Mouse (Mus musculus) layer of hippocampus, postnatal 25 days (tissue): ENCODE data around the gene Eya3. TPM values are rescaled to one million over a fixed set of nuclear protein-coding genes. Genes with fewer than 3 reads are reported as not detected.
"Not testable (repeated sequence)": the region's sequence is repeated elsewhere in the genome, so short reads cannot be mapped to it uniquely, and the experiment has no call there.

Source experiments
- DNase-seq, 2 experiments: peaks; one replicate each; pipeline ENCODE4 v3.0.0; 2022; ENCODE audit warnings: mixed read lengths in 2 of 2, low spot score in 1 of 2; ENCODE audit errors: extremely low spot score in 1 of 2
- total RNA-seq, 2 experiments: library from RNA; stranded (reverse); gene quantifications; 2 replicates each; pipeline ENCODE4 v1.2.3; 2021

The Eya3 gene
- total RNA-seq, 2 experiments from 2014 or later, result 23.6 to 25.4 TPM

DNA sequence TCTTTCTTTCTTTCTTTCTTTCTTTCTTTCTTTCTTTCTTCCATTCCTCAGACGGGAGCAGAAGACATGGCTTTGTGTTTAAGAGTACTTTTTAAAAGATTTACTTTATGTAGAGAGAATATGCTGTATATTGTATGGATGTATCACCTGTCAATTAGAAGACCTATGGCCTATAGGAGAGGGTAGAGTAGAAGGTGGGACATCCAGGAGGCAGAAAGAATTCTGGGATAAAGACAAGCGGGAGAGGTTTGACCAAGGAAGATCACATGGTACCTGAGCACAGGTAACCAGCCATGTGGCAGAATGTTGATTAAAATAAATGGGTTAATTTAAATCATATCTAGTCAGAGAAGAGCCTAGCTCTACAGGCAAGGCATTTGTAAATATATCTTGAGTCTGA lies 96.0 kb downstream of the Eya3 start:
- DNase-seq, result no peak

DNA sequence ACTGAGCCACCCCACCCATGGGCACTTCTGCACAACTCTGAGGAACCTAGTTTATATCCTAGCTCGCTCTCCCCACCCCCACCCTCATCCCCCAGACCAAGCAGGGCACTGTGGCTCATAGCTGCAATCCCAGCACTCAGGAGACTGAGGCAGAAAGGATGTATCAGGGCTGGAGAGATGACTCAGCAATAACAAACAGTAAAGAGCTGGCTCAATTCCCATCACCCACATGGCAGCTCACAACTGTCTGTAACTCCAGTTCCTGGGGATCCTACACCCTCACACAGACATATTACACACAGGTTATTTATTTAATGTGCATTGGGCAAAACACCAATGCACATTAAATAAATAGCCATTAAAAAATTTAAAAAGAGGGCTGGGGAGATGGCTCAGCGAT lies 96.6 kb downstream of the Eya3 start:
- DNase-seq, result no peak

DNA sequence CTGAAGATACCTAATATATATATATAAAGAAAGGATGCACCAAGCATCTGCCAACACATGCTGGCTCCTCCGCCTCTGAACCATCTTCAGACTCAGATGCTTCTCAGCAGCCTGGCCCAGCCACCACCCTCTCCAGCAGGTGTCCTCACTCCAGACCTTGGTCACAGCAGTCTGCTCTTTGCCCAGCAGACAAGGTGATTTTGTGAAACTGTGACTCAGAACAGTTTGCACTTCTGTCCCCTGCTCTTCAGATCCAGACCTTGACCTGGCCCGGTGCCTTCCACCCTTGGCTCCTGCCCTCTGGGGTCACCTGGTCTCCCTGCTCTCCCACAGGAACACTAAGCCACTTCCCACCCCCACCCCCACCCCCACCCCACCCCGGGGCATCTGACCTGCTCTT lies 97.1 kb downstream of the Eya3 start:
- no peak for DNase-seq

DNA sequence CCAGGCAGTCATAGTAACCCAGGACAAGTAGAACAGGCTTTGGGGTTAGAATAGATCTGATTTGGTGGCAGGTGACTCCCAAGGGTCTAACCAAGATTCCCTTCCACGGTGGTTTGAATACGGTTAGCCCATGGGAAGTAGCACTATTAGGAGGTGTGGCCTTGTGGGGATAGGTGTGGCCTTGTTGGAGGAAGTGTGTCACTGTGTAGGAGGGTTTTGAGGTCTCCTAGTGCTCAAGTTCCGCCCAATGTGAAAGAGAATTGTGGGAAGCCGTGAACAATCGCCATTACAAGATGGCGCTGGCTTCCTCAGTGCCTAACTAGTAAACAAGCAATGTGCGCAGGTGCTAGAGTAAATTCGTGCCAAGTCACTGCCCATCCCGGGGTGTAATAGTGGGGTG lies 98.4 kb downstream of the Eya3 start:
- DNase-seq, result not testable (repeated sequence)

DNA sequence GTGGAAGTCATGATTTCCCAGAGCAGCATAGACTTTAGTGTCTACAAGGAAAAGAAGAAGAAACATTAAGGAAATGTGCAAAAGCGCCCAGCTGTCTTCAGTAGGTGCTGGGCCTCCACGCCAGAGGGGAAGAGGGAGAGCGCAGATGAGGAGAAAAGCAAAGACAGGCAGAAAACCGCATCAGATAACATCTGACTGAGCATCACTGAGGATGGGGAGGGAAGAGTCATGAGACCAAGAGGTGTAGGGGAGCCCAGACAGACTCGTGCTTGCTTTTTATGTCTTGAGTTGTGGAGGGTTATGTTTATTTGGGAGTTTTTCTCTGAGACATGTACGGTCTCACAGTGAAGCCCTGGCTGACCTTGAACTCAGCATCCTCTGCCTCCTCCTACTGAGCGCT lies 102.7 kb downstream of the Eya3 start:
- no peak for DNase-seq

DNA sequence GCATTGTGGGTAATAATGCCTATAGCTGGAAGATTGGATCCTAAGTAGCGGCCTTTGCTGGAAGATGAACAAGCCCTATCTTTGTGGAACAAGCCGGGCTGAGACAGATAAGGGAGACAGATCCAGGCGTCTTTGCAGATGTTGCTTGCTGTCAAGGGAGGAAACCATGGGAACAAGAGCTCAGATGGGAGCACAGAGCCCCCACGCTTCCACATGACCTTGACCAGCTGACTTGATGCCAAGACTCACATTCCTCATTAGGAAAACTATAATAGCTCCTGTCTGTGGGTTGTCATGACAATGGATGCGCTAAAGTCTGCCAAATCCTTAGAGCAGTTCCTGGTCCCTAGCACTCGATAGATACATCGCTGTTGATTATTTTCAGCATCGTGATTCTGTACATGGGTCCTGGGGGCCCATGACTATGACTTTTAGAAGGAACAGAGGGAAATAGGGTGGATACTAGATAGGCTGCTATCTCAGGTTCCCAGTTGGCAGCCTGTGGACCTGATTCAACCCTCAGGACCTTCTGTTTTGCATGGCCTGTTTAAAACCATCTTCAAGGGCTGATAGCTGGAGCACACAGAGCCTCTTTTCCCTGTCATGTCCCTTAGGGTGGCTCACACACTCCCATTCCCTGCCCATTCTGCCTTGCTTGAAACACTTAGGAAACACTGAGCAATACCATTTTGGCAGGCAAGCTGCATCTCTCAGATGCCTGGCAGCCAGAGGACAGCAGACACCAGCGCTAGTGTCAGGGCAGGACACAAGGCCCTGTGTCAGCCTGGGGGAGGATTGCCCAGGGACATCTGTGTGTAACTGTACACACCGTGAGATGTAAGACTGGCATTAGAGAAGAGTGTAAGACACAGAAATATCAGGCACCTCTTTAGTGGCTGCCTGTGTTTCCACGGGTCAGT lies 105.5 kb downstream of the Eya3 start:
- peak; percentile 27 to 29 for DNase-seq

DNA sequence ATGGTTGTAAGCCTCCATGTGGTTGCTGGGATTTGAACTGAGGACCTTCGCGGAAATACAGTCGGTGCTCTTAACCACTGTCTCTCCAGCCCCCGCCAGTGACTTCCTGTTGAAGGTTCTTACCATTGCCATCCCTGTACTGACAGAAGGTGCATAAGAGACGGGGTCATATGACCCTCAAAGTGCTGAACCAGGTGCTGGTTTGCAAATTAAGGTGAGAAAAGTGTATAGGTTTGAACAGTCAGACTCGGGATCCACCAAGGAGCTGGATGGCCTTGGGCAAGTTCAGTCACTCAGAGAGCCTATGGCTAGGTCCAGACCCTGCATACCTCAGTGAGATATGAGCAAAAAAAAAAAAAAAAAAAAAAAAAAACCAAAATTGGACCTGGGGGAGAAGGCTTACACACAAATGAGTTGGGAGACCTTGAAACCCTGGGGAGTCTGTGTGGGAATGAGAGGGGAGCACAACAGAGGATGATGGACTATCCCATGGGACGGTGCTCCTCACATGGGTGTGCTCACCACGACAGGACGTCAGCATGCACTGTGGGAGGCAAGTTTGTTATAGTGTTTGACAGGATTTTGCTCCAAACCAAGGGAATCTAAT lies 108.2 kb downstream of the Eya3 start:
- no peak for DNase-seq

DNA sequence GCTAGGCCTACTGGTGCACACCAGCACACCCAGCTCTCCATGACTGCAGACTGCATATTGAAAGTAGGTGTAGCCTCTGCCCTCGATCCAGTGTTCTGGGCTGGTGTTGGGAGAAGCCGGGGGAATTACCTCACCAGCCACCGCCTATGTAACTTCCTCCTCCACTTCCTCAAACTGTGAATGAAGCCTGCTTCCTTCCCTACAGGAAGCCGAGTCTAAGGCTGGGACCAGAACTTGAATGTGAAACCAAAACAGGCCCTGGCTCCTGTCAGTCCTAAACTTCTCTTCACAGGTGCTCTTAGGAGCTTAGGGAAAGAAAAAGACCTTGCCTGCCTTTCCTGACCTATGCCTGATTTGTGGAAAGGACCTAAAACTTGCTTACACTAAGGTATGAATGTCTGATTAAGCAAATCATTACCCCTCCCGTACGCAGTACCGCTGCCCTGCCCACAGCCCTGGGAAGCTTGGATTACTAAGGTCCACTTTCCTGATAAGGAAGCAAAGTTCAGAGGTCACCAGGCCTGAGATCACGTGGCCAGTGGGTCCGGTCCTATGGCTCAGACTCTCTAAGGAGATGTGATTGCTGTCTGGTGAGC lies 109.0 kb downstream of the Eya3 start:
- DNase-seq, result no peak

DNA sequence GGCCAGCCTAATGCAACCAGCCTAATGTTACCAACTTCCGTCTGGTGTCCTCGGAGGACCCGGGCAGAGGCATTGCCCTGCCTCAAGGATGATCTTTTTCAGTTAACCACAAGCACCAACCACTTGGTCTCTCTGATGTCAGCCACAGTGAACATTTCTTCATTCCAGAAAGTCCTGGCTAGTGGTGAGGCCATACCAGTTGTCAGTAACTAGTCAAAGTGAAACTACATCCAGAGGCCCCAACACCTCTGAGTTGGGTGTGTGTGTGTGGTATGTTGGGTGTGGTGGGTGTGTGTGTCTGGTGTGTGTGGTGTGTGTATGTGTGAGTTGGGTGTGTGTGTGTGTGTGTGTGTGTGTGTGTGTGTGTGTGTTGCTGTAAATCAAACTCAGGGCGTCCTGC lies 110.0 kb downstream of the Eya3 start:
- DNase-seq, result no peak

DNA sequence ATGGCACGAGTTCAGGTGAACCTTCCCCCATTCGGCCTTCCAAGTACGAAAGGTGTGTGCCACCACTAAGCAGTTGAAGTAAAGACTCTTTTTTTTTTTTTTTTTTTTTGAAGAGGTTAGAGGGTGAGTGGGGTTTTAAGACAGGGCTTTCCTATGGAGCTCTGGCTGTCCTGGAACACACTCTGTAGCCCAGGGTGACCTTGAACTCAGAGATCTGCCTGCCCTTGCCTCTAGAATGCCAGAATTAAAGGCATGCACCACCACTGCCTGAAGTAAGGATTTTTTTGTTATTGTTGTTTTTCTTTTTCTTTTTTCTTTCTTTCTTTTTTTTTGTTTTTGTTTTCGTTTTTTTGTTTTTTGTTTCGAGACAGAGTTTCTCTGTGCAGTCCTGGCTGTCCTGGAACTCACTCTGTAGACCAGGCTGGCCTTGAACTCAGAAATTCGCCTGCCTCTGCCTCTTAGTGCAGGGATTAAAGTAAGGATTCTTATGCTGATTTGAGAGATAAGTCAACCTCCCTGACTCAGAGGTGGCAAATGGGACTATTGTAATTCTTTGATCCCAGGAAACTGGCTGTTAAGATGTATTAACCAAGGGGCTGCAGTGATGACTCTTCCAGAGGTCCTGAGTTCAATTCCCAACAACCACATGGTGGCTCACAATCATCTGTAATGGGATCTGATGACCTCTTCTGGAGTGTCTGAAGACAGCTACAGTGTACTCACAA lies 110.6 kb downstream of the Eya3 start:
- DNase-seq, result no peak

DNA sequence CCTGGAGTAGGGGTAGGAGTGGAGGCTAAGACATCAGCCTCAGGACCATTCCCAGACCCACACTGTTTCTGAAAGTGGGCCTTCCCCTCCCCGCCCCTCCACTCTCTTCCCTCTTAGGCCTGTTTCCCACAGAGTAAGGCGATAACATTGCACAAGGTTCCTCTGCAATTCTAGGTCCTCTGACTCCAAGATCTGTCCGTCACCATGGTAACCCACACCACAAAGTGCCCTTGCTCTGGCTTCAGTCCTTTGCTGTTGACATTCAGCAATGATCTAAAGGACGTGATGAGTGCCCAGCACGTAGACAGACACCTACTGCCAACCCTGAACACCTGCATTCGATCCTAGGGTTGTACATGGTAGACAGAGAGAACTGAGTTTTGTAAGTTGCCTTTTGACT lies 114.2 kb downstream of the Eya3 start:
- no peak for DNase-seq

DNA sequence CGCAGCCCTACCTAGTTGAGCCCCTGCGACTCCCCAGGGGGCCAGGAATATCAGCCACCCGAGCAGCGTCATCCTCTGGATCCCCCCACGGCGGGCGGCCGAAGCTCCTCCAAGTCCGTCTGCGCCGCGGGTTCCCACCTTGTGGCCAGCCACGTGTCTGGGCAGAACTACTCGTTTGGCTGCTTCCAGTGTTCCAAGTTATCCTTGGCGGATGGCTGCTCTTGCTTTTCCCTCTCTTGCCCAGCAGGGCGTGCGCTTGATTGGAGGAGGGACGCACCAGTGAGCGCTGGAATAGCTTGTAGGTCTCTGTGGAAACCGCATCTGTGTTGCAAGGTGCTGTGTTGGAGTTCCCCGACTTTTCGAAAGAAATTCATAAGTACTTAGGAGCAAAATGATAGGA lies 118.2 kb downstream of the Eya3 start, which contains the start of gene Smpdl3b:
TSS of gene Smpdl3b (minus strand) at position 279 of the 400 bp plus-strand sequence.
- DNase-seq, result peak; percentile 49 to 58

DNA sequence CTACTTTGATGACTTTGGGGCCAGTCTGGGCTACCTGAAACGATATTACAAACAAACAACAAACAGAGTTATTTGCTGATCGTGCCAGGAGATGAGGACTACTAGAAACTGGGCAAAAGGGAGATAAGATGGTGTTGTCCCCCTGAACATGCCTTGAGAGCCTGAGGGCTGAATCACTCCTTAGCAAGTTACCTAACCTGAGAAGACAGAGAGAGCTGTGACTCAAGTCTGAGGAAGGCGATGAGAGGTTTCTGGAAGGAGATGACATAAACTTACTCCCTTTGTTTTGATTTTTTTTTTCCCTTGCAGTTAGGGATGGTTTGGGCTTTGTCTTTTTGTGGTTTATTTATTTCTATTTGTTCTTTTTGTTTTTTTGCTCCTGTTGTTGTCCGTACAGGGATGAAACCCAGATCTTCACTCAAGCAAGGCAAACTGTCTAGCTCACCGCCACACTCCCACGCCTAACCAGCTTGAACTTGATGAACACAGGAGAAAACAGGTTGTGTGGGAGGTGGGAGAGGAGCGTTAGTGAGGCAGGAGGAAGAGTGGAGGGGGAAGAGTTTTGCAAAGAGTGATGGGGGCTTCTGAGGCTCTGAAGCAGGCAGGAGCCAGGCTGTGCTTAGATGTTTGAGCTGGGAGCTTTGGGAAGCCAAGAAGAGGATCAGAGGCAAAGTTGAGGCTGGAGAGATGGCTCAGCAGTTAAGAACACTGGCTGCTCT lies 119.0 kb downstream of the Eya3 start:
- DNase-seq, result no peak

DNA sequence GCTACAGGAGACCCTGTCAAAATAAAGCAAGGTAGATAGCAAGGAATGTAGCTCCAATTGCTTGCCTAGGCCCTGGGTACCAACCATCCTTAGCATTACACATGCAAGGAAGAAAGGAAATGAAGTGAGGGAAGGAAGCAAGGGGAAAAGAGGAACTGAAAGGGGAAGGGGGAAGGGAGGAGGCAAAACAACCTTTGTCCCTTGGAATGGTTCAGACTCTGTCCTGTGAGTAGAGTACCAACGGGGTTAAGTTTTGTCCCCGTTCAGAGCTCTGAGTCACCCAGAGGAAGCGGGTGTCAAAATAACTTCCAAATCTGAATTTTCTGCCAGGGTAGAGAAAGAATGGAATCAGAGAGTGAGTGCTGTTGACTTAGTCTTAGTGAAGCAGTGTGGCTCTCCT lies 121.5 kb downstream of the Eya3 start:
- no peak for DNase-seq

DNA sequence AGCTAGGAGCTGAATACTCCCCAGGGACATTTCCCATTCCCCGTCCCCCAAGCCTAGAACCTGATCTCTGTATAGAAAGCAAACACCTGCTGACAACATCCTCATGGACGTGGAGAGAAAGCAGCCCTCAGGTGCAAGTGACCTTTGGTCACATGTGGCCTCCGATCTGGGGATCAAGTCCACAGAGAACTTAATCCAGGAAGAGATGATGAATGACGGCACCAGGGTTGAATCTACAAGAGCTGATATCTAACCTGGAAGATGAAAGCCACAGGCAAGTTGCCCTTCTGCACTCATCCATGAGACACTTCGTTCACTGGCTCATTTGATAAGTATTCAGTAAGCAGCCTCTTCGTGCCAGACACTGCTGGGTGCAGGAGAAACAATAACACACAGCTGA lies 123.8 kb downstream of the Eya3 start:
- DNase-seq, result no peak

DNA sequence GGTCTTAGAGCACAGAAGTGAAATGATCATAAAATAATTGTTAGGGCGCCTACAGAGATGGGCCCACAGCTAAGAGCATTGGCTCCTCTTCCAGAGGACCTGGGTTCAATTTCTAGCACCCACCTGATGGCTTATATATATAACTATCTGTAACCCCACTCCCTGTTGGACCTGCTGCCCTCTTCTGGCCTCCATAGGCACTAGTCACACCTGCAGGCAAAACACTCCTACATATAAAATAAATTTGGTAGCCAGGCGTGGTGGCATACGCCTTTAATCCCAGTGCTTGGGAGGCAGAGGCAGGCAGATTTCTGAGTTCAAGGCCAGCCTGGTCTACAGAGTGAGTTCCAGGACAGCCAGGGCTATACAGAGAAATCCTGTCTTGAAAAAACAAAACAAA lies 124.3 kb downstream of the Eya3 start:
- not testable (repeated sequence) for DNase-seq

DNA sequence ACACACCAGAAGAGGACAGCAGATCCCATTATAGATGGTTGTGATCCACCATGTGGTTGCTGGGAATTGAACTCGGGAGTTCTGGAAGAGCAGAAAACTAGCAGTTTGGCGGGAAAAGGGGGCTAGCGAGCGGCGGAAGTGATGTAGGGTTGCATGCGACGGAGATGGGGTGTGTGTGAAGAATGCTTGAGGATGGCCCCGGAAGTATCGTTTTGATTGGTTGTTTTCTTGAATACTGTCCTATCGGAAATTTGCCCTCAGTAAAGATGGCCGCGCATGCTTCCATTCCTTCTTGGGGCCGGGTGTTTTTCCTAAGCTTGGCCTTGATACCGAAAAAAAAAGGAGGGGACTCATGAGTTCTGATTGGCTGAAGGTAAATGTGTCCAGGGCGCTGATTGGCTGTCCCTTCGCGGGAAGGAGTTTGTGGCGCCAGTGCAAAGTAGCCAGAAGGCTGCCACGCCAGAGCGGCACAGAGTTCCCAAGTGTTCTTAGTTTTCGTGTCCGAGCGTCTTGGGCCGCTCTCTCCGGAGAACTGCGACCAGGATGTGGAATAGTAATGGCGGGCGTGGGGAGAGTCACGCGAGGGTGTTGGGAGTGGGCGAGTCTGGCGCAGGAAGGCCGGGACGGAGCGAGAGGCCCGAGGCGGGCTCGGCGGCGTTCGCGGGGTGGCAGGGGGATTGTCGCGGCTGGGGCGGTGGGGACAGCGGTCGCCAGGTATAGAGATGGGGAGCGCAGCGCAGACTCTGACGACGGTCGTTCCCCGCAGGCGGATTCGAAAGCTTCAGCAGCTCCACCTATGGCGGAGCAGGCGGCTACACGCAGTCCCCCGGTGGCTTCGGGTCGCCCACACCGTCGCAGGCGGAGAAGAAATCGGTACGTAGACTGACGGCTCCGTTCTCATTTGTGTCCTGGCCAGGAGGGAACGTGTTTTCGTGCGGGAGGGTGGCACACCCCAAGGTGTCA lies 129.4 kb downstream of the Eya3 start, which contains the start of gene Rpa2:
TSS of gene Rpa2 (plus strand) at position 419 of the 963 bp plus-strand sequence.
- peak; percentile 94 to 99 for DNase-seq

DNA sequence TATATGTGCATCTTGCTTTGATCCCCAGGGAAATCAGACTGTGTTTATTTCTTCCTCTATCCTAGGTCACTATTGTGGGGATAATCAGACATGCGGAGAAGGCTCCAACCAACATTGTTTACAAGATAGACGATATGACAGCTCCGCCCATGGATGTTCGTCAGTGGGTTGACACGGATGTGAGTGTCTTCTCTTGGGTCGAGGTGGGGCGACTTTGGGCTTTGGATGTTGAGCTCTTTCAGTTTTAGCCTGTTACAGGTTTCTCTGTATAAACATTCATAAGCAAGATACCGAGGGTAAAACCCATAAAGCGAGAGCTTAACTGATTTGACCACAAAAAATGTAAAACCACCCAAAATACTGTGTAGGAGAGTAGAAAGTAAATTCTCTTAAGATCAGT lies 133.0 kb downstream of the Eya3 start:
- DNase-seq, result no peak
